Mouse (Mus musculus) C2C12 (cell line): ENCODE results near the gene Qser1.

ENCODE experiments used
- CEBPB ChIP-seq: IDR thresholded peaks from one replicate; pipeline ENCODE4 v1.6.1; 2011; ENCODE audit warnings: low read depth, mild to moderate bottlenecking, control low read depth, moderate library complexity
- CTCF ChIP-seq: IDR thresholded peaks from one replicate; pipeline ENCODE4 v1.5.1; 2011; ENCODE audit not compliant: control insufficient read depth, insufficient read depth, insufficient read length
- MAX ChIP-seq: IDR thresholded peaks from one replicate; pipeline ENCODE4 v1.6.1; 2011; ENCODE audit warnings: mild to moderate bottlenecking, control low read depth
- MYOD1 ChIP-seq: IDR thresholded peaks from one replicate; pipeline ENCODE4 v1.6.1; 2011; ENCODE audit warnings: low read depth; ENCODE audit not compliant: control insufficient read depth, insufficient read length
- MYOG ChIP-seq: IDR thresholded peaks from one replicate; pipeline ENCODE4 v1.6.1; 2011; ENCODE audit not compliant: control insufficient read depth, insufficient read length; ENCODE audit errors: extremely low read depth
- USF1 ChIP-seq: IDR thresholded peaks from one replicate; pipeline ENCODE4 v1.6.1; 2011; ENCODE audit warnings: low read depth, mild to moderate bottlenecking, control low read depth, moderate library complexity

- TF ChIP-seq CTCF: no peak
- no peak for TF ChIP-seq MYOD1
- TF ChIP-seq MAX: no peak
- no peak for TF ChIP-seq MYOG
- no peak for TF ChIP-seq CEBPB
- no peak for TF ChIP-seq USF1
Observed at GRCm38 (mm10) chr2:104717231-104717735, 99.3 kb downstream of the Qser1 start.
